Mouse (Mus musculus) megakaryocyte-erythroid progenitor cell, adult 5-6 weeks (primary cell): ENCODE measurements at regions not wholly inside any gene's neighbourhood (a gene's known extent, or its start where the extent isn't known, plus 50 kb on each side); places are given as distances from the start of the nearest gene placed in this dataset.

Experiments used
- ATAC-seq: replicated peaks from 2 replicates; pipeline ENCODE4 v1.8.0; 2016; ENCODE audit warnings: mild to moderate bottlenecking, inconsistent platforms; ENCODE audit not compliant: severe bottlenecking, poor library complexity, low FRiP score, low TSS enrichment

- ATAC-seq: no peak
Observed at GRCm38 (mm10) chr15:51247259-51247658, 2637.4 kb upstream of the Gm7489 start.

- no peak for ATAC-seq
Observed at GRCm38 (mm10) chr15:51248034-51248788, 2636.5 kb upstream of the Gm7489 start.

GRCm38 (mm10) chr15:51248789-51249040 is 2636.0 kb upstream of the Gm7489 start:
- no peak for ATAC-seq

- ATAC-seq: no peak
Observed at GRCm38 (mm10) chr15:51254143-51254542, 2630.6 kb upstream of the Gm7489 start.

GRCm38 (mm10) chr15:51255203-51255615 is 2629.5 kb upstream of the Gm7489 start:
- no peak for ATAC-seq

- no peak for ATAC-seq
Observed at GRCm38 (mm10) chr15:51256681-51257080, 2628.0 kb upstream of the Gm7489 start.

- ATAC-seq: no peak
Observed at GRCm38 (mm10) chr15:51264599-51265163, 2620.0 kb upstream of the Gm7489 start.

- no peak for ATAC-seq
Observed at GRCm38 (mm10) chr15:51265971-51266370, 2618.7 kb upstream of the Gm7489 start.

GRCm38 (mm10) chr15:51271632-51272312 is 2612.9 kb upstream of the Gm7489 start:
- no peak for ATAC-seq

GRCm38 (mm10) chr15:51285334-51285733 is 2599.4 kb upstream of the Gm7489 start:
- ATAC-seq: no peak

GRCm38 (mm10) chr15:51286352-51286751 is 2598.4 kb upstream of the Gm7489 start:
- ATAC-seq: no peak

- no peak for ATAC-seq
Observed at GRCm38 (mm10) chr15:51288911-51289432, 2595.7 kb upstream of the Gm7489 start.

- ATAC-seq: no peak
Observed at GRCm38 (mm10) chr15:51289916-51290315, 2594.8 kb upstream of the Gm7489 start.

- ATAC-seq: no peak
Observed at GRCm38 (mm10) chr15:51291183-51291582, 2593.5 kb upstream of the Gm7489 start.

- no peak for ATAC-seq
Observed at GRCm38 (mm10) chr15:51296841-51297240, 2587.9 kb upstream of the Gm7489 start.

- no peak for ATAC-seq
Observed at GRCm38 (mm10) chr15:51318072-51318471, 2566.6 kb upstream of the Gm7489 start.

GRCm38 (mm10) chr15:51318760-51319159 is 2565.9 kb upstream of the Gm7489 start:
- ATAC-seq: no peak

- no peak for ATAC-seq
Observed at GRCm38 (mm10) chr15:51320366-51320894, 2564.3 kb upstream of the Gm7489 start.

GRCm38 (mm10) chr15:51323284-51323683 is 2561.4 kb upstream of the Gm7489 start:
- no peak for ATAC-seq

- ATAC-seq: no peak
Observed at GRCm38 (mm10) chr15:51324211-51324610, 2560.5 kb upstream of the Gm7489 start.
